Mouse (Mus musculus) forebrain, embryonic 15.5 days (tissue): ENCODE measurements at regions not wholly inside any gene's neighbourhood (a gene's known extent, or its start where the extent isn't known, plus 50 kb on each side); places are given as distances from the start of the nearest gene placed in this dataset.

Experiments
- ATAC-seq: fragments of 200-750 bp; cut with Nextera tagmentation; replicated peaks from 2 replicates; pipeline ENCODE4 v1.8.0; 2017; ENCODE audit warnings: mild to moderate bottlenecking, moderate TSS enrichment, moderate library complexity
- H3K27ac ChIP-seq: fragments of 300-500 bp; sonication (generic); replicated peaks from 2 replicates; pipeline ENCODE4 v1.5.1; 2015; ENCODE audit warnings: mild to moderate bottlenecking, inconsistent platforms
- H3K27me3 ChIP-seq: fragments of 300-500 bp; sonication (generic); 2 replicates; pipeline ENCODE4 v1.6.1; 2015; ENCODE audit warnings: inconsistent platforms
- H3K36me3 ChIP-seq: fragments of 300-500 bp; sonication (generic); 2 replicates; pipeline ENCODE4 v1.6.1; 2015; ENCODE audit warnings: mild to moderate bottlenecking, inconsistent platforms
- H3K4me1 ChIP-seq: fragments of 300-500 bp; sonication (generic); 2 replicates; pipeline ENCODE4 v1.6.1; 2015; ENCODE audit warnings: inconsistent platforms
- H3K4me2 ChIP-seq: fragments of 300-500 bp; sonication (generic); replicated peaks from 2 replicates; pipeline ENCODE4 v1.6.1; 2015; ENCODE audit warnings: mild to moderate bottlenecking, inconsistent platforms
- H3K4me3 ChIP-seq: fragments of 300-500 bp; sonication (generic); 2 replicates; pipeline ENCODE4 v1.5.1; 2015; ENCODE audit warnings: mild to moderate bottlenecking, inconsistent platforms
- H3K9ac ChIP-seq: fragments of 300-500 bp; sonication (generic); replicated peaks from 2 replicates; pipeline ENCODE4 v1.6.1; 2015; ENCODE audit warnings: mild to moderate bottlenecking, inconsistent platforms
- H3K9me3 ChIP-seq: fragments of 300-500 bp; sonication (generic); 2 replicates; pipeline ENCODE4 v1.6.1; 2016; ENCODE audit warnings: inconsistent platforms
- WGBS: fragments of 180-500 bp; shearing (Covaris S2); methylation state at CpG from one replicate; pipeline ENCODE4 v1.1.7; 2015; ENCODE audit warnings: mixed read lengths; 5-methylcytosine and 5-hydroxymethylcytosine counted together

GRCm38 (mm10) chr7:51310191-51310590, 200.6 kb upstream of the Ano5 start:
- no peak for ATAC-seq
- Histone ChIP-seq H3K27ac (no peak overlapping the region), H3K4me2 (no peak overlapping the region), H3K4me3 (no peak overlapping the region), H3K9me3 (no peaks in the 10 kb centered on the region), H3K9ac (no peak overlapping the region), H3K4me1 (no peaks in the 10 kb centered on the region), H3K27me3 (no peaks in the 10 kb centered on the region), H3K36me3 (no peaks in the 10 kb centered on the region)
- 34% methylated on average over 3 of the region's 3 CpGs for WGBS

- Histone ChIP-seq H3K9ac (no peak overlapping the region), H3K4me2 (no peak overlapping the region), H3K4me1 (no peaks in the 10 kb centered on the region), H3K36me3 (no peaks in the 10 kb centered on the region), H3K4me3 (no peak overlapping the region), H3K9me3 (no peaks in the 10 kb centered on the region), H3K27ac (no peak overlapping the region), H3K27me3 (no peaks in the 10 kb centered on the region)
- WGBS: 70% methylated on average over 7 of the region's 7 CpGs
- ATAC-seq: no peak
Measured at GRCm38 (mm10) chr7:51339841-51340540, 170.8 kb upstream of the Ano5 start.

GRCm38 (mm10) chr7:51347521-51347920, 163.3 kb upstream of the Ano5 start:
- H3K9ac ChIP-seq: no peak overlapping the region
- 85% methylated on average over 3 of the region's 3 CpGs for WGBS
- no peak overlapping the region for H3K27ac ChIP-seq
- no peak overlapping the region for H3K4me3 ChIP-seq
- H3K36me3 ChIP-seq: no peaks in the 10 kb centered on the region
- H3K9me3 ChIP-seq: no peaks in the 10 kb centered on the region
- no peaks in the 10 kb centered on the region for H3K4me1 ChIP-seq
- H3K4me2 ChIP-seq: no peak overlapping the region
- no peak for ATAC-seq
- no peaks in the 10 kb centered on the region for H3K27me3 ChIP-seq

GRCm38 (mm10) chr7:51360134-51360533, 150.7 kb upstream of the Ano5 start:
- no peak overlapping the region for H3K4me2 ChIP-seq
- no peak overlapping the region for H3K9ac ChIP-seq
- no peak overlapping the region for H3K4me3 ChIP-seq
- no peaks in the 10 kb centered on the region for H3K9me3 ChIP-seq
- H3K4me1 ChIP-seq: no peaks in the 10 kb centered on the region
- no peaks in the 10 kb centered on the region for H3K27me3 ChIP-seq
- no peaks in the 10 kb centered on the region for H3K36me3 ChIP-seq
- no peak overlapping the region for H3K27ac ChIP-seq
- 87% methylated on average over 3 of the region's 3 CpGs for WGBS
- ATAC-seq: no peak

- Histone ChIP-seq H3K4me2 (no peak overlapping the region), H3K9me3 (no peaks in the 10 kb centered on the region), H3K4me3 (no peak overlapping the region), H3K36me3 (no peaks in the 10 kb centered on the region), H3K9ac (no peak overlapping the region), H3K27me3 (no peaks in the 10 kb centered on the region), H3K27ac (no peak overlapping the region), H3K4me1 (no peaks in the 10 kb centered on the region)
- ATAC-seq: no peak
- 58% methylated on average over 1 of the region's 1 CpGs for WGBS
Measured at GRCm38 (mm10) chr7:51377584-51377983, 133.2 kb upstream of the Ano5 start.
